Mouse (Mus musculus) v-Abl transformed pro-B cells (cell line): ENCODE measurements around the gene Zdhhc13.

ENCODE experiments used
- in situ Hi-C, 2 experiments: fragments of 400-800 bp; cut with MboI; formaldehyde crosslinking; loops; one replicate each; pipeline ENCODE4 v1.15.1; 2025; ENCODE audit not compliant: unreplicated experiment in 2 of 2

Zdhhc13 gene

DNA sequence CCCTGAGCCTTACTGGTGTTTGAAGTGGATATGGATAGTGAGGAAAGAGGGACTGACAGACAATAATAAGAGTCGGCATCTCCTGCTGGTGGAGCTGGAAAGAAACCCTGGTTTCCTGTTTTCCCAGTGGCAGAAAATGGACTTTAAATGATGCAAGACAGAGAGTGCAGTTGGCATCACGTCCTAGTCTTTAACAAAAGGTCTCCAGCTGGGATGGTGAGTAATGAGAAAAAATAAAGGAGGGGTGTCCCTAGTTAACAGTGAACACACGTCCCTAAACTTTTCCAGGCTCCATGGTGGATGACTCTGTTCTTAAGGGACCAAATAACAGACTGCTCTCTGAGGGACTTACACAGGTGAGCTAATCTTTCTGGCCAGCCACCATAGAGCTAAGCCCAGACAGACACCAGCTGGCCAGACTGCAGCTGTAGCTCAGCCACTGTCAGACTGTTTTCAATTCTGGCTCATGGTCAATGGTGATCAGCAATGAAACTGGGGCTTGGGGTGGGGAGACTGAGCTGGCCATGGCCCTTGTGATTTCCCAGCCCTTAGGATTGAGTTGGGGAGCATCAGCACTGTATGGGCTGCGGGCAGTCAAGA lies 45.7 kb downstream of the Zdhhc13 start:
- in situ Hi-C loops: no loop called here

DNA sequence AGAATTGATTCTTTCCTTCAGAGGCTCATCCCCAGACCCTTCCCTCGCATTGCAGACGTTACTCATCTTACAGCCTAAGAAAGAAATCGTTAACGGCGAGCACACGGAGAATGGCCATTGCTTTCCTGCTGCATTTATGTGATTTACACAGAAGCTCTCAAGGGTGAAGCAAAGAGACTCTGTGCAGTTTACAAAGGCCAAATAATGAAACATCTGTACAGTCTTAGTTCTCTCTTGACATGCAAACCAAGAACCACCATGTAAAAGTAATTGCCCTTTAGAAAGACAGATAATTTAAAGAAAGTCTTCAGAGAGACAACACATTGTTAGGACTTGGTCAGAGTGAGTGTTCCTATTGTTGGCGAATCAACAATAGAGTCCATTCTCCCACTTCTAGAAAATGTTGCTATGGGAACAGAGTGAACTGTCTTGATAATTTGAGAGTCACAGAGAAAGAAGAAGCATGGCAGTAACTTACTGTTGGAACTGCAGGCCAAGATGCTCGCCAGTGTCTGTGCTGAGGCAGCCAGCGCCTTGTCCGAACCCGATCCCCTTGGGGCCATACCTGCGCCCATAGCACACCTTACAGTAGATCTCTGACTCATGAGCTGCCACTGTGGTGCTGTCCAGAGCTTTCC lies 46.3 kb downstream of the Zdhhc13 start:
- in situ Hi-C loops: no loop called here

DNA sequence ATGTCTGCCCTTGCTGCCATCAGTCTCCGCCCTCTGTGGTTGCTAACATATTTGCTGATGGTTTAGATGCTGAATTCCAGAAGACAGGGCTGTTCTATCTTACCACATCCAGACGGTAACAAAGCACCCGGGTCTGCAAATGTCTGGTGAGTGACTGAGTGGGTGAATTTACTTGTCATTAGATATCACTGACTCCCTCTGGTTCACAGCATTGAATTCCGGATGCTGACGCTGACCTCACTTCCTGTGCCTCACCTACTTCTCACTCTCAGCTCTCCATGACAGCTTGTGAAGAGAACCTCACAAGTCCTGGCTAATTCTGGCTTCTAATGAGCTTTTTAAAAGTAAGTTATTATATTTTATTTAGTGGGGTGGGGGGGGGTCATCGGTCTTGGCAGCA lies 48.1 kb downstream of the Zdhhc13 start:
- in situ Hi-C loops: no loop called here

DNA sequence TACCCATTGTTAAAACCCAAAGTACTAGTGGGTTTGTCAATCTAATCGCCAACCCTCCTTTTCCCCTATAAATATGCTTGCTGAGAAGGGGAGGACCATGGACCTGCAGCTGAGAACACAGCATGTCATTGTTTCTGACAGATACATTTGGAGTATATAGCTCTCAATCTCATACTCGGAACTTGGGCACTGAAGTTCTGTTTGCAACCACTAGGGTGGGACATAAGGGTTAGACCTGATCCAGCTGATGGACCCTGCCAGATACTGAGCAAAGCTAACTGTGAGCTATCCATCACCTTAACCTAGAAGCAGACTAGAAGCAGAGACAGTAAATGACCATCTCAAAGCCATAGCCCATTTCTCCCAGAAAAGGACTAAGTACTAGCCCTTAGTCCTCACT lies 49.6 kb downstream of the Zdhhc13 start:
- in situ Hi-C loops: no loop called here

DNA sequence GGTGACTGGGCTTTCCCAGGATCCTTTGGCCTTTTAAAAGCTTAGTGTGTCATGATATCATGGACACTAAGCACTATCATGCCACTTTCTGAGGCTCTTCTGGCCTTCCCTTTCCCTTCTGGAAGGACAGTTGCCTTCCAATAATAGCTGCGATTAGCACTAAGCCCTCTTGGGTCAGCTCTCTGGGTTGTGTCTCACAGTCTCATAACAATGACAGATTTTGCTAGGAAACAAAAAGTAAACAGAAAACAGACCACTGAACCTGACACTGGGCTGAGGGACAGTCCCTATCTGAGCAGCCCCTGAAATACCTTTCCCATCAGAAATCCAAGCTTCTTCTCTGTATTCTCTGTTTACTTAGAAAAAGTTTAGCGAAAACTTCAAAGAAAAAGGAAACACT lies 51.7 kb downstream of the Zdhhc13 start:
- in situ Hi-C loops: no loop called here

DNA sequence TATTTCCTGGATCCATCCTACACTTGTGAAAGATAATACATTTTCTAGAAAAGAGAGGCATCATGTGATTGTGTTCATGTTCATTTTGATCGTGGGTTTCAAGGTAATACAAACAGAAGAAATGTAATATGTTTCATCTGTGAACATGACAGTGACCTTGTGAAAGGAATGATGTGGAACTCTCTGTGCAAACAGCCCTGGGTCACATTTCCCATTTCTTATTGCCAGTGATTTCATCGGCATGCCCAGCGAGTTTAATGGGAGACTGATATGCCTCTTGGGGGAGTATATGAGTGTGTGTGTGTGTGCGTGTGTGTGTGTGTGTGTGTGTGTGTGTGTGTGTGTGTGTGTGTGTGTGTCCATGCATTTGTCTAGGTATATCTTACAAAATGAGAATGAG lies 52.7 kb downstream of the Zdhhc13 start:
- in situ Hi-C loops: no loop called here

DNA sequence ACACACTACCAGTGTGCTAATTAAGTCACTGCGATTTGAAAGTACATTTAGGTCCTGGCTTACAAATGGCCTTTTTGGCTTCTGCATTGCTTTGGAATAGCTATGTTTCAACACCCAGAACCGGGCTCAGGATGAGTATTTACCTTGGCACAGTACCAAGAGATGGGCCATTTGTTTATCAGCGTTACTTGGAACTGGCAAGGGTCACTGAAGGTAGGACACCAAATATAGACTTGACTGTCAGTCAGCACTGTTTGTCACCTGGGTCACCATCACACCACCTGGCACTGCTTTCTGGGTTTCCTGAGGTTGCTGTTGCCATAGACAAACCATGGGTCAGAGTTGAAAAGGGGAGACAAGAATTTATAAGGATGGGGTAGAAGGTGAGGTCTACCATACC lies 53.5 kb downstream of the Zdhhc13 start:
- in situ Hi-C loops: no loop called here

DNA sequence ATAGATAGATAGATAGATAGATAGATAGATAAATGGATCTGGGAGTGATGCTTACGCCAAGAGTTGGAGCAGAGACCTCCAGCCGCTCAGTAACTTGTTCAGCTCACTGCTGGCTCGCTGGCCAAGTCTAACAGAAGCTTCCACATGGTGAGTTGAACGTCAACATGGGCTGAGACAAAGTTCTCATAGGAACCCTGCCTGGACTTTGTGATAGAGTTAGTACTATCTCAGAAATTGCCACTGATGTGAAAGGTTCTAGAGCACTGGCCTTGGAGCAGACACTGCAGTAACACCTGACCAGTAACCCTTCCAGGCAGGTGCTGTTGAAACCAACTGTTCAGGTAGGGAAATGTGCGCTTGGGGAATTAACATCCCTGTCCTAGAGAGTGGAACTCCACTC lies 54.7 kb downstream of the Zdhhc13 start:
- in situ Hi-C loops: no loop called here

DNA sequence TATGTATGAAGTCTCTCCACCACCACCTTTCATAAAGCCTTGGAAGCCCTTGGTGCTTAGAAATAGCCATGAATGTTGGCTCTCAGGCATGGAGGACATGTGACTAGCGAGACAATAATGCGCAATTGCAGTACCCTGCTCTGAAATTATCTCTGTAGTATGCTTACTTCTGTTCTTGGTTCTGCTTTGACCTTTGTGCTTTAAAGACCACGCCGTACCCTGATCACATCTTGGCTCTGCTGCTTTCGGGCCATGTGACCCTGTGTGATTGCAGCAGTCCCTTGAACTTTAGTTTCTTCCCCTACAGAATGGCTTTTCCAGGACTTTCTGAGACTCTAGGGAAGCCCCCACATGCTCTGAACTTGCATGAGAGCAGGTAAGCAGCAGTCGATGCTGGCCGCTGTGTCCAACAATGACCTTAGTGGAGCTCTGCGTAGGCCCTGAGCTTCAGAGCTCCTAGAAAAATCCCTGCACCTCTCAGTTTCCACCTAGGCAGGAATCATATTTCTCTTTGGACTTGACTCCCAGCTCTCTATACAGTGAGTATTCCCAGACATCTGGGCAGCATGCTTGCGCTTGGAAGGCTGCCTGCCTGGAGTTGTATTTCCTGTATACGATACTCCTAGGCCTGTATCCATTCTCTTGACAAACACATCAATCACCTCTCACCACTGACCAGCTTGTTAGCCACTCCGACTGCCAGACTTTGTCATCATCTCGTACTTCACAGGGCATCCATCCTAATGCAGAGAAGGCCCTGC lies 56.6 kb downstream of the Zdhhc13 start:
- in situ Hi-C loops: no loop called here

DNA sequence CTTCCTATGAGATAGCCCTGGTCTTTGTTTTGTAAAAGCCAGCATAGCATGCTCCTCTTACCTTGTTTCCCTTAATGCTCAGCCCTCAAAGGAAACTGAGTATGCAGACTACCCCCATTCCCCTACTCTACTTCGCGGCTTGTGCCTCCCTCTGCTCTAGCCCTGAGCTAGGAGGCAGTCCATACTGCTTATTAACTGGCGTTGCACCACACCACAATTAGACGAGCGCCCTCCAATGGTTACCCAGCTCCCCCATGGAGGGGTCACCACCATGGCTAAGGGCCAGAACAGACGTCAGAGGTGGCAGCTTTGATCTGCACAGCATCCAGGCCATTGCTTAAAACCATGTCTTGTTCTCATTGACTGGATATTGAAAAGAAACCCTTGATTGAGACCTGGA lies 58.0 kb downstream of the Zdhhc13 start:
- in situ Hi-C loops: no loop called here

DNA sequence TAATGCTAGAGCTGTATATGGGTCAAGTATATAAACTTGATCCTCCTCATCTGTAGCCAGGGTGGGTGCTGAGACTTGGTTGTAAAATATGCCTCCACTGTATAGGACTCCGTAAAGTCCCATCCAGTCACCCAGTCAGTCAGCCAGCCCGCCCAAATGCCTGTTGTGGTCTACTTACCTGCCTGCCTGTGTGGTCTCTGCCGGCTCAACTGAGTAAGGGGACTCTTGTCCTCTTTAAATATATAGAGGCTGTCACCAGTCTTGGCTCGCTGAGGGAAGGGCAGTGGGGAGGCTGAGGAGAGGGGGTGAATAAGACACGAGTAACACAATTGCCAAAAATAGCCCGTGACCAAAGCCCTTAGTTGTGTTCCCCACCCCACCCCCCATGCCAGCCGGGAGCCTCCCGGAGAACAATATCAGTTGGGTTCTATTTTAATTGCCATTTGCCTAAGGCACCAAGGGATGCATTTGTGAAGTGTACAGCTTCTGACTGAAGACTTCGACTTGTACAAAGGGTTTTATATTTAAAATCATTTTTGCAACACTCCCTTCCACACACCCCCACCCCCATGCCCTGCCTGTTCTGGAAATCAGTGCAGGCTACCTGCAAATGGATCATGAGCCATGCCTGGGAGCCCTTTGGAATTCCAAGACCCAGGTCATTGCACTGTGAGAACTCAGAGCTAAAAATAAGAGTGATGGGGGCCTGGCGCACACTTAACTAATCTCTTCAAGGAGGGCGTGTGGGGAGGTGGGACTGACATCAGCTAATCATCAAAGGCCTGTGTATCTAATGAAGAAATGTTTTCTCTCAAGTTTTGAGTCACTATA lies 59.2 kb downstream of the Zdhhc13 start, which contains the start of gene Csrp3:
Gene Csrp3, minus strand, starts transcription at position 214 of the 831 bp plus-strand sequence.
- in situ Hi-C loops: no loop called here

DNA sequence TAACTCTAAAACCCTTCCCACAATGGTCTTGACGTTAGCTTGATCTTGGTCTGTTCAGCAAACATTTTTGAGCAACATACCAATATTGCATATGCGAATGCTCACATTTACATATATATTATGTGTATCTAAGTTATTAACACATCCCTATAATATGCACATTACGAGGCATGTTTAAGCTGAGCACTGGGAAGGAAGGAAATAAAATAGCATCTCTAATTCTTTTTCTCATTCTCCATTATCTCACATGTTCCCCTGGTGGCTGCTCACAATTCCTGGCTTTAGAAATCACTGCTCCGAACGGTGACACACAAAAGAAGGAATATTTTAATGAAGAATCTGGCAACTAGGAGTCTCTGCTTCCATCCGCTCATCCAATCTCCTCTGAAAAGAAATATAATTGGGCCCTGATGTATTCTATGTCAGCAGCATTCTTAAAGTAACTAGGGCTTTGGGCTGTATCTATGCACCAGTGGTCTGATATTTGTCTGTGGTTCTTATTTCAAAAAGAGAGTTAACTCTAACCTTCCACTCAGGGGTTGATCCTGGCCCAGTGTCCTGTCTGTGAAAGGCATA lies 62.8 kb downstream of the Zdhhc13 start:
- in situ Hi-C loops: no loop called here

DNA sequence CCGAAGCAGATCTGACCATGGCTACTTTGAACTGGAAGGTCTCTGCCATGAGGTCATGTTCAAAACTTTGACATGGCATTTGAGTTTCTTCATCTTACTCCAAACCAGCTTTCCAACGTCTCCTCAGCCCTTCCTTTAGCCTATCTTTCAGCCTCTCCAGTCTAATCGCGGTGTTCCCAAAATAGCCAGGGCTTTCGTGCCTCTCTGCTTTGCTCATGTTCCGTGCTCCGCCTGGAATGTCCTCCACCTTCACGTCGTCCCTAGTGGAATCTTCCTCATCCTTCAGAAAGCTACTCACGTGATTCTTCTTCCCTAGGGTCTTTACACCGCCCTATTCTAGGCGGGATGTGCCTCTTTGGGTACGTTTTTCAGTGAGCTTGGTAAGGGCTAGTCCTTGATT lies 64.7 kb downstream of the Zdhhc13 start:
- in situ Hi-C loops: no loop called here

DNA sequence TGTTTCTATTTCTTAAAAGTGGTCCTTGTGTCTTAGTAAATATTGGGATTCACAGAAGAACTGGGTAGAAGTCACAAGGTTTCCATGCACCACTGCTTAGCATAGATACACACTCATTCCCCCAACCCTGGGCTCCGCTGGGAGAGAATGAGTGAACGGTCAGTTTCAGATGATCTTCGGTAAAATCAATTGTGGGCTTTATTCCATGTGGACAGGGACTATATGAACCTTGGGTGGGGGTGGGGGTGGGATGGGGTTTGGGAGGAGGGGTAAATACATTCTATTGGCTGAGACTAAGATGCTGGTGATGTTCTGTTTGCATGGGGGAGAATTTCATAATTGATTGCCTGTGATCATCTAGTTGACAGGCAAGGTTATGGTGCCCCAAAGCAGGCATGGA lies 66.7 kb downstream of the Zdhhc13 start:
- in situ Hi-C loops: no loop called here

DNA sequence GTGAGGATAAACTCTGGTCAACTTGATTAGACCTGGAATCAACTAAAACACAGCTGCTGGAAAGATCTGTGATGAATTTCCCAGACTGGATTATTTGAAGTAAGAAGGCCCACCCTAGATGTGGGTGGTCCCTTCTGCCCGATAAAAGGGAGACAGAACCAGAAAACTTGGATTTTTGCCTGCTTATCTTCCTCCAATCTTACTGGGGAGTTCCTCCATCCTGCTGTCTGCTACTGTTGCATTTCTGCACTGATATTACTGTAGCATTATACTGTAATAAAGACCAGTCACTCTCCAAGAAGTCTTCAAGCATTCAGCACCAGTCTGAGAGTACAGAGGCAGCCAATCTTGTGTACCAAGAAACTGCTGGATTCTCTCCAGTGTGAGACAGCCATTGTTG lies 69.5 kb downstream of the Zdhhc13 start:
- in situ Hi-C loops: no loop called here

DNA sequence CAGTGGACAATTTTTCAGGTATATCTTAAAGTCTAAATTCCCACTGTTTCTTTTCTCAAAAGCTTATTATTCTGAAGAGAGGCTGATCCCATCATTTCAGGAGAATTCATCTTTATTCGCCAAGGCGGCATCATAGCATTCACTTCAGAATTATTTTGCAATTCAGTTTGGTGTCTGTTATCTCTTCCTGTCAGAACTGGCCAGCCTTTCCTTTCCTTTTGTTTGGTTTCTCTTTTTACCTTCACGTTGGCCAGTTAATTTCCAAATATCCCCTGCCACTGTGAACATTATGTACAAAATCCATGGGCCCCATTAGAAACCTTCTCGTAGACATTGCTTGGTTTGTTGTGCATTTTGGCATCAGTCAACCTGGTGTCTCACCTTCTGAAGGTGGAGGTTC lies 70.6 kb downstream of the Zdhhc13 start:
- in situ Hi-C loops: no loop called here

DNA sequence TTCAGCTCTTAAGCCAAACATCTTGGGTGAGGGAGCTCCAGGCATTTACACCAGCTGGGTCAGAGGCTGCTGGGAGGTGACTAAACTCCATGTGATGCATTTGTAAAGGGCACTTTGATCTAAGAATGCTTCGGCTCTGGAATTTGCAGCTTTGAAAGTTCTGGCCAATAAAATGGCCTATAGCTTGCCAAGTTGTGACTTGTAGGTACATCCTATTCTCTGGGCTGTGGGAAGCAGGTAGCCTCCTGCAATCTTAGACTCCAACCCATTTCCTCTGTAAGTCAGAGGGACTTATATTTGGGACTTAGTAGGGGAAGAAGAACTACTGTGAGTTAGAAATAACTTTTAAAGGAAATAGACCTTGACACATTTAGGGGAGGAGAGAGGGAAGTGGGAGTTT lies 72.1 kb downstream of the Zdhhc13 start:
- in situ Hi-C loops: no loop called here

DNA sequence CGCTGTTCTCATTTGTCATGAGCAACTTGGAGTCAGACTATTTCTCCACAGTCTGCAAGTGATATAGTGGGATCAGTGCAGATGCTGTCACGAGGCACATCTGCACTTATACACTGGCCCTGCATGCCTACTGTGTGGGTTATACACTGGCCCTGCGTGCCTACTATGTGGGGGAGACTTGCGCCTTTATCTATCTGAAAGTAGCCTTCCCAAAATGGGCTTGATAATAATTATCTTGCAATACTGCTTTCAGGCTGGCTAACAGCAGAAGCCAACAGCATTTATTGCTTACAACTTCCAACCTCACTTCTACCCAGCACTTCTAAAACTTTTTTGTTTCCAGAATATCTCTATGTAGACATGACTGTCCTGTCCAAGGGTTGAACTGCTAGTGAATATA lies 73.0 kb downstream of the Zdhhc13 start:
- in situ Hi-C loops: no loop called here

DNA sequence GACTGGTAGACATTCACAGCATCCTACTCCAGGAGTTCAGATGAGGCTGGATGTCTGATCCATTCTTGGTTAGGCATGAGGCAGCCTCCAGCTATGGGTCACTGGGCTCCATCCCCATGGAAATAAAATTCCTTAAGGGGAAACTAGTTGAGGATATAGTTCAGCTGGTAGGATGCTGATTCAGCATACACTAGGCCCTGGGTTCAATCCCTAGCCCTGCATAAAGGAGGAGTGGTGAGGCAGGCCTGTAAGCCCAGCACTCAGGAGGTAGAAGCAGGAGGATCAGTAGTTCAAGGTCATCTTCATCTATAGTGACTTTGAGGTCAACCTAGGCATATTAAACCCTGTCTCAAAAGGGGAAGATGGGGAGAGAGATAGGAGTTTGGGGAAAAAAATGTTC lies 75.4 kb downstream of the Zdhhc13 start:
- in situ Hi-C loops: no loop called here

DNA sequence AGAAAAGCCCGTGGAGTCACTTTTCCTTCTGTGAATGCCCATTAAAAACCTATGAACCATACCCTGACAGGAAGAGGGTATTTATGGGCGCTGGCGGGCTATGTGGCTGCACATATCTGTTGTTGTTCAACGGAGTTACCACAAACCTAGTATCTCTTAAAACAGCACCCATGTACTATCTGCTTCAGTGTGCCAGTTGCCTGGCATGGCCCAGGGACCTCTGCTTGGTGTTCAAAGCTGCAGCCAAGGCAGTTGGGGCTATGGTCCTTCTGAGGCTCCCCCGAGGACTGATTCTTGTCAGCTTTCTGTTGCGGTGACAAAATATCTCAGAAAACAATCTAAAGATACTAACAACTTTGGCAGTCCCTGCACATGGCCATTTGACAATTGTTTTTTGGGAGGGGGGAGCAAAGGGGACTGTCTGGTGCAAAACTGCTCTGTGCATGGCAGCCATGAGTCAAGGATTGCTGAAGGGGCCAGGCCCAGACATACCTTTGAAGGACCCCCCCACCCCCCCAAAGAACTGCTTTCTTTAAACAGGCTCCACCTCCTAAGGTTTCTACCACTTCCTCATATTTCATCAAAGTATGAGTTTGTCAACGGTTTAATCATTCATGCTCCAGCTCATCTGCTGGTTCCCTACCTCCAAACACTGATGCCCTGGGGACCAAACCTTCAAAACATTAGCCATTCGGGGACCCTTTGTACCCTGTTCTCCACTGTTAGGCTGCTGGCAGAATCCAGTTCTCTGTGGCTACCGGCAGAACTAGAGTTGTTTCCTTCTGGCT lies 76.1 kb downstream of the Zdhhc13 start:
- in situ Hi-C loops: no loop called here
